Mouse (Mus musculus): ENCODE results near the gene Arhgap33. TPM values are rescaled to one million over a fixed set of nuclear protein-coding genes. Genes with fewer than 3 reads are reported as not detected.

The Arhgap33 gene
- polyA plus RNA-seq, 1 experiment from 2014 or later, result 41.4 TPM

GRCm38 (mm10) chr7:30474999-30475398 lies 59.9 kb downstream of the Arhgap33 start:
- no peak overlapping the region for H3K4me2 ChIP-seq (replicated peaks; ENCODE audit: low read depth, low read length)
- 76% methylated on average over 4 of the region's 4 CpGs for WGBS
- H3K9ac ChIP-seq (ENCODE audit: low read depth, low read length), result no peak overlapping the region
- H3K4me1 ChIP-seq (replicated peaks; ENCODE audit: control insufficient read depth, insufficient read depth, low read length), result no peaks in the 10 kb centered on the region
- no peak overlapping the region for H3K27ac ChIP-seq (ENCODE audit: low read depth, low read length)
- no peaks in the 10 kb centered on the region for H3K27me3 ChIP-seq (ENCODE audit: control insufficient read depth, insufficient read depth, low read length)
- H3K4me3 ChIP-seq (ENCODE audit: low read depth, low read length), result no peak overlapping the region
- H3K36me3 ChIP-seq (ENCODE audit: control insufficient read depth, insufficient read depth, low read length), result no peaks in the 10 kb centered on the region
- H3K9me3 ChIP-seq (ENCODE audit: control insufficient read depth, low read length), result no peaks in the 10 kb centered on the region
- no peak for ATAC-seq (ENCODE audit: low FRiP score)
- DNase-seq (ENCODE audit: low spot score), result no peak

GRCm38 (mm10) chr7:30472411-30472810 lies 62.4 kb downstream of the Arhgap33 start:
- H3K36me3 ChIP-seq (ENCODE audit: control insufficient read depth, insufficient read depth, low read length), result no peaks in the 10 kb centered on the region
- no peak overlapping the region for H3K9ac ChIP-seq (ENCODE audit: low read depth, low read length)
- H3K27me3 ChIP-seq (ENCODE audit: control insufficient read depth, insufficient read depth, low read length), result peaks cover 9% of the 10 kb centered on the region
- H3K4me1 ChIP-seq (replicated peaks; ENCODE audit: control insufficient read depth, insufficient read depth, low read length), result peaks cover under 1% of the 10 kb centered on the region; the same call in 1 of the 2 replicates
- DNase-seq (ENCODE audit: low spot score) (peak; percentile 74), ATAC-seq (ENCODE audit: low FRiP score) (no peak)
- H3K4me2 ChIP-seq (replicated peaks; ENCODE audit: low read depth, low read length), result no peak overlapping the region
- H3K4me3 ChIP-seq (ENCODE audit: low read depth, low read length), result no peak overlapping the region
- H3K9me3 ChIP-seq (ENCODE audit: control insufficient read depth, low read length), result no peaks in the 10 kb centered on the region
- WGBS, result 48% methylated on average over 5 of the region's 5 CpGs
- no peak overlapping the region for H3K27ac ChIP-seq (ENCODE audit: low read depth, low read length)

Other genes with a start within 250 kb of the Arhgap33 start
- 66.7 and 78.4 TPM in 2 replicates for gene Clip3, start 243.3 kb downstream of the Arhgap33 start, polyA plus RNA-seq (2014; fragmentation: Nextera tagmentation; extraction: Ambion mirVana)
- gene Alkbh6, start 226.3 kb downstream of the Arhgap33 start, polyA plus RNA-seq (2014; fragmentation: Nextera tagmentation; extraction: Ambion mirVana), result 82.1 and 85.2 TPM in 2 replicates
- gene Syne4, start 220.3 kb downstream of the Arhgap33 start, polyA plus RNA-seq (2014; fragmentation: Nextera tagmentation; extraction: Ambion mirVana), result 17.4 and 18.7 TPM in 2 replicates
- gene E130208F15Rik, start 213.3 kb downstream of the Arhgap33 start, polyA plus RNA-seq (2014; fragmentation: Nextera tagmentation; extraction: Ambion mirVana), result 1.4 and 3.3 TPM in 2 replicates
- gene Sdhaf1, start 211.2 kb downstream of the Arhgap33 start, polyA plus RNA-seq (2014; fragmentation: Nextera tagmentation; extraction: Ambion mirVana), result 20.9 and 23.2 TPM in 2 replicates
- gene Lrfn3, start 172.3 kb downstream of the Arhgap33 start, polyA plus RNA-seq (2014; fragmentation: Nextera tagmentation; extraction: Ambion mirVana), result 5.3 and 6.8 TPM in 2 replicates
- 19.3 and 23.1 TPM in 2 replicates for gene Tyrobp, start 121.3 kb downstream of the Arhgap33 start, polyA plus RNA-seq (2014; fragmentation: Nextera tagmentation; extraction: Ambion mirVana)
- gene Hcst, start 115.2 kb downstream of the Arhgap33 start, polyA plus RNA-seq (2014; fragmentation: Nextera tagmentation; extraction: Ambion mirVana), result 0.39 and 0.62 TPM in 2 replicates
- 1.5 and 1.8 TPM in 2 replicates for gene Nfkbid, start 113.3 kb downstream of the Arhgap33 start, polyA plus RNA-seq (2014; fragmentation: Nextera tagmentation; extraction: Ambion mirVana)
- gene Aplp1, start 89.5 kb downstream of the Arhgap33 start, polyA plus RNA-seq (2014; fragmentation: Nextera tagmentation; extraction: Ambion mirVana), result 165 and 169 TPM in 2 replicates
- 18.6 and 25.8 TPM in 2 replicates for gene Kirrel2, start 77.4 kb downstream of the Arhgap33 start, polyA plus RNA-seq (2014; fragmentation: Nextera tagmentation; extraction: Ambion mirVana)
- gene Nphs1, start 76.7 kb downstream of the Arhgap33 start, polyA plus RNA-seq (2014; fragmentation: Nextera tagmentation; extraction: Ambion mirVana), result 3.3 and 4.5 TPM in 2 replicates
- not detected in 2 replicates for gene Prodh2, start 41.4 kb downstream of the Arhgap33 start, polyA plus RNA-seq (2014; fragmentation: Nextera tagmentation; extraction: Ambion mirVana)
- 3.5 and 4.0 TPM in 2 replicates for gene Hspb6, start 17.1 kb upstream of the Arhgap33 start, polyA plus RNA-seq (2014; fragmentation: Nextera tagmentation; extraction: Ambion mirVana)
- gene Proser3, start 17.2 kb upstream of the Arhgap33 start, polyA plus RNA-seq (2014; fragmentation: Nextera tagmentation; extraction: Ambion mirVana), result 11.4 and 18.4 TPM in 2 replicates
- gene Lin37, start 24.8 kb upstream of the Arhgap33 start, polyA plus RNA-seq (2014; fragmentation: Nextera tagmentation; extraction: Ambion mirVana), result 44.7 and 48.3 TPM in 2 replicates
- 83.0 and 100.0 TPM in 2 replicates for gene U2af1l4, start 28.2 kb upstream of the Arhgap33 start, polyA plus RNA-seq (2014; fragmentation: Nextera tagmentation; extraction: Ambion mirVana)
- gene Gm49396, start 28.3 kb upstream of the Arhgap33 start, polyA plus RNA-seq (2014; fragmentation: Nextera tagmentation; extraction: Ambion mirVana), result 7.8 and 9.8 TPM in 2 replicates
- gene Psenen, start 28.6 kb upstream of the Arhgap33 start, polyA plus RNA-seq (2014; fragmentation: Nextera tagmentation; extraction: Ambion mirVana), result 104 and 105 TPM in 2 replicates
- 3.0 and 3.6 TPM in 2 replicates for gene Igflr1, start 30.4 kb upstream of the Arhgap33 start, polyA plus RNA-seq (2014; fragmentation: Nextera tagmentation; extraction: Ambion mirVana)
- gene Kmt2b, start 53.7 kb upstream of the Arhgap33 start, polyA plus RNA-seq (2014; fragmentation: Nextera tagmentation; extraction: Ambion mirVana), result 11.1 and 13.2 TPM in 2 replicates
- gene Zbtb32, start 63.8 kb upstream of the Arhgap33 start, polyA plus RNA-seq (2014; fragmentation: Nextera tagmentation; extraction: Ambion mirVana), result 0.24 and 1.2 TPM in 2 replicates
- gene Upk1a, start 77.8 kb upstream of the Arhgap33 start, polyA plus RNA-seq (2014; fragmentation: Nextera tagmentation; extraction: Ambion mirVana), result 0.54 and 1.2 TPM in 2 replicates
- 816 and 817 TPM in 2 replicates for gene Cox6b1, start 91.1 kb upstream of the Arhgap33 start, polyA plus RNA-seq (2014; fragmentation: Nextera tagmentation; extraction: Ambion mirVana)
- gene Etv2, start 100.8 kb upstream of the Arhgap33 start, polyA plus RNA-seq (2014; fragmentation: Nextera tagmentation; extraction: Ambion mirVana), result not detected in 2 replicates
- 119 and 123 TPM in 2 replicates for gene Rbm42, start 115.3 kb upstream of the Arhgap33 start, polyA plus RNA-seq (2014; fragmentation: Nextera tagmentation; extraction: Ambion mirVana)
- 40.3 and 41.8 TPM in 2 replicates for gene Haus5, start 129.9 kb upstream of the Arhgap33 start, polyA plus RNA-seq (2014; fragmentation: Nextera tagmentation; extraction: Ambion mirVana)
- not detected in 2 replicates for gene Pmis2, start 136.5 kb upstream of the Arhgap33 start, polyA plus RNA-seq (2014; fragmentation: Nextera tagmentation; extraction: Ambion mirVana)
- not detected in 2 replicates for gene 2200002J24Rik, start 163.9 kb upstream of the Arhgap33 start, polyA plus RNA-seq (2014; fragmentation: Nextera tagmentation; extraction: Ambion mirVana)
- 0.65 and 1.4 TPM in 2 replicates for gene Atp4a, start 177.1 kb upstream of the Arhgap33 start, polyA plus RNA-seq (2014; fragmentation: Nextera tagmentation; extraction: Ambion mirVana)
- gene Tmem147, start 194.5 kb upstream of the Arhgap33 start, polyA plus RNA-seq (2014; fragmentation: Nextera tagmentation; extraction: Ambion mirVana), result 143 and 160 TPM in 2 replicates
- 0.60 and 0.75 TPM in 2 replicates for gene Gapdhs, start 208.6 kb upstream of the Arhgap33 start, polyA plus RNA-seq (2014; fragmentation: Nextera tagmentation; extraction: Ambion mirVana)
- 0.39 and 0.42 TPM in 2 replicates for gene Sbsn, start 216.4 kb upstream of the Arhgap33 start, polyA plus RNA-seq (2014; fragmentation: Nextera tagmentation; extraction: Ambion mirVana)
- gene Dmkn, start 228.7 kb upstream of the Arhgap33 start, polyA plus RNA-seq (2014; fragmentation: Nextera tagmentation; extraction: Ambion mirVana), result 0.34 and 0.73 TPM in 2 replicates

Measured in hindbrain, embryonic 11.5 days (tissue).